Mouse (Mus musculus) adrenal gland, adult (tissue): ENCODE measurements at regions not wholly inside any gene's neighbourhood (a gene's known extent, or its start where the extent isn't known, plus 50 kb on each side); places are given as distances from the start of the nearest gene placed in this dataset.

Source experiments
- DNase-seq, 2 experiments: peaks; one replicate each; pipeline ENCODE4 v3.0.0; 2022 to 2023; ENCODE audit warnings: low spot score in 1 of 2; ENCODE audit not compliant: inconsistent age in 2 of 2

GRCm38 (mm10) chrY:43772246-43772645 is 492.0 kb downstream of the Gm21739 start:
- DNase-seq, result peak; percentile 3 to 44
